Mouse (Mus musculus) liver, embryonic 13.5 days (tissue): ENCODE measurements around the gene Sytl2. TPM values are rescaled to one million over a fixed set of nuclear protein-coding genes. Genes with fewer than 3 reads are reported as not detected.

Source experiments
- ATAC-seq: fragments of 200-750 bp; cut with Nextera tagmentation; 2 replicates; pipeline ENCODE4 v1.8.0; 2017; ENCODE audit warnings: low read depth, mild to moderate bottlenecking, moderate number of reproducible peaks, moderate library complexity
- DNase-seq: peaks from one replicate; pipeline ENCODE4 v3.0.0; 2022
- H3K27ac ChIP-seq: fragments of 300-500 bp; sonication (generic); 2 replicates; pipeline ENCODE4 v1.5.1; 2015; ENCODE audit warnings: moderate library complexity, mild to moderate bottlenecking, inconsistent platforms
- H3K27me3 ChIP-seq: fragments of 300-500 bp; sonication (generic); 2 replicates; pipeline ENCODE4 v1.6.1; 2015; ENCODE audit warnings: mild to moderate bottlenecking, inconsistent platforms
- H3K36me3 ChIP-seq: fragments of 300-500 bp; sonication (generic); 2 replicates; pipeline ENCODE4 v1.6.1; 2015; ENCODE audit warnings: mild to moderate bottlenecking, inconsistent platforms
- H3K4me1 ChIP-seq: fragments of 300-500 bp; sonication (generic); replicated peaks from 2 replicates; pipeline ENCODE4 v1.6.1; 2015; ENCODE audit warnings: inconsistent platforms
- H3K4me2 ChIP-seq: fragments of 300-500 bp; sonication (generic); 2 replicates; pipeline ENCODE4 v1.6.1; 2015; ENCODE audit warnings: inconsistent platforms, mild to moderate bottlenecking, moderate library complexity
- H3K4me3 ChIP-seq: fragments of 300-500 bp; sonication (generic); replicated peaks from 2 replicates; pipeline ENCODE4 v1.5.1; 2015; ENCODE audit warnings: mild to moderate bottlenecking, inconsistent platforms
- H3K9ac ChIP-seq: fragments of 300-500 bp; sonication (generic); 2 replicates; pipeline ENCODE4 v1.6.1; 2015; ENCODE audit warnings: mild to moderate bottlenecking, inconsistent platforms
- H3K9me3 ChIP-seq: fragments of 300-500 bp; sonication (generic); replicated peaks from 2 replicates; pipeline ENCODE4 v1.6.1; 2016; ENCODE audit warnings: inconsistent platforms
- WGBS: fragments of 180-500 bp; shearing (Covaris S2); methylation state at CpG from one replicate; pipeline ENCODE4 v1.1.7; 2015; ENCODE audit not compliant: insufficient replicate concordance; 5-methylcytosine and 5-hydroxymethylcytosine counted together
- polyA plus RNA-seq: library from polyadenylated mRNA; unstranded; fragments of >200 nt; fragmentation: Nextera tagmentation; extraction: Ambion mirVana; gene quantifications from 2 replicates; pipeline ENCODE4 v1.2.1, GENCODE M21; 2015

The Sytl2 gene
- polyA plus RNA-seq, 1 experiment from 2014 or later: 0.77 TPM

- peaks cover 9% of the 10 kb centered on the region for H3K36me3 ChIP-seq
- peak overlapping the region; percentile 94 for H3K27ac ChIP-seq
- H3K4me1 ChIP-seq: peaks cover 9% of the 10 kb centered on the region
- under 1% methylated on average over 118 of the region's 123 CpGs for WGBS
- H3K9ac ChIP-seq: peak overlapping the region; percentile 99
- no peaks in the 10 kb centered on the region for H3K27me3 ChIP-seq
- ATAC-seq: peak; percentile 68
- H3K4me3 ChIP-seq: peak overlapping the region; percentile 98
- peak overlapping the region; percentile 86 for H3K4me2 ChIP-seq
- DNase-seq: peak; percentile 60
- H3K9me3 ChIP-seq: no peaks in the 10 kb centered on the region
Observed at GRCm38 (mm10) chr7:90443101-90444091, 141.3 kb downstream of the Sytl2 start.

DNA sequence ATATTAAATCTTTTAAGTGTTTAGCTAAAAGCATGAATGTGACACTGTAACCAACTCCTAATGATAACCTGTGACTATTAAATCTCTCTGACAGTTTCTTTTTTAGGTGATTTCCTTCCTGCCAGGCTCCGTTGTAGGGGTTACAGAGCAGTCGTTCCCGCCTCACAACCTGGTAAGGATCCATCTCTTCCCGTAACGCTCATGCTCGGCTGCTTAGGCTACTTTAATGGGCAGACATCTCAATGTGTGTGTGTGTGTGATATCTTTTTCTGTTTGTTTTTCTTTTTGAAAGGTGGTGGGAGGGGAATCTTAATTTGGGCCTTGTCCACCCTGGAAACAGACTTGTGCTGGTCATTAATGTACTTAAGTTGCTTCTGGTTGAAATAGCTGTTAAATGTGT lies 142.2 kb downstream of the Sytl2 start:
- H3K27me3 ChIP-seq: no peaks in the 10 kb centered on the region
- H3K9me3 ChIP-seq: no peaks in the 10 kb centered on the region
- peak overlapping the region; percentile 98 for H3K4me3 ChIP-seq
- peaks cover 12% of the 10 kb centered on the region for H3K36me3 ChIP-seq
- DNase-seq (no peak), ATAC-seq (no peak)
- peak overlapping the region; percentile 94 for H3K27ac ChIP-seq
- peaks cover 9% of the 10 kb centered on the region for H3K4me1 ChIP-seq
- WGBS: under 1% methylated on average over 6 of the region's 6 CpGs
- peak overlapping the region; percentile 86 for H3K4me2 ChIP-seq
- peak overlapping the region; percentile 99 for H3K9ac ChIP-seq

DNA sequence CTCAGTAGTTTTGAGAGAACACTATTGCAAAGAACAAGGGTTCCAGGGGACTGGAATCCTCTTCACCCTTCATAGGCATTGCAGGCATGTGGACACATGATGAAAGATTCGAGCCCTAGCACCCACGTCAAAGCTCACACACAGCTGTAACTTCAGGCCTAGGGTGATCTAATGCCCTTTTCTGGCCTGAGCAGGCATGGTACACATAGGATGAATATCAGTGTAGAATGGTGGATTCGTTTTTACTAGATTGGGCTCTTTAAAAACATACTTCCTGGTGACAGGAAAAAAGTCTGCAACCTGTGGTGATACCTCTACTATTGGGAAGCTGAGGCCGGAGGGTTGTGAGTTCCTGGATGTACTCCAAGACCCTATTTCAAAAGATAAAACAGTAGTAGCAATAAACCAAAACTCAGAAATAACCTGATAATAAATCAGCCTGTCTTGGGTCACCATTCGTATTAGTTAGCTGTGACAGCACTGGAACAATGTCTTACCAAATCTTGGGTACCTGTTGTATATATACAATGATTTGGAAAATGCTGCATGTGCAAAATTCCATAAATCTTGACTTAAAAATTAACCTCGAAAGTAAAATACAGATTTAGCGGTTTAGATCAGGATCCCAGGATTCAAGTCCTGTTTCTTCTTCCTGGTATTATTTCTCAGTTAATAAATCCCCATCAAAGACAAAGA lies 154.2 kb downstream of the Sytl2 start:
- Histone ChIP-seq H3K27ac (peak overlapping the region; percentile 84), H3K9me3 (no peaks in the 10 kb centered on the region), H3K4me3 (peak overlapping the region; percentile 77), H3K9ac (peak overlapping the region; percentile 80), H3K27me3 (no peaks in the 10 kb centered on the region), H3K4me2 (peak overlapping the region; percentile 87), H3K36me3 (peaks cover 25% of the 10 kb centered on the region), H3K4me1 (peaks cover 26% of the 10 kb centered on the region)
- ATAC-seq: no peak
- WGBS: 17% methylated on average over 7 of the region's 7 CpGs
- no peak for DNase-seq

- H3K4me2 ChIP-seq: peak within 1 kb of the TSS; percentile 87
- peak; percentile 95 for ATAC-seq
- H3K9ac ChIP-seq: peak within 1 kb of the TSS; percentile 80
- no peaks in the 10 kb centered on the region for H3K9me3 ChIP-seq
- under 1% methylated on average over 41 of the region's 41 CpGs for WGBS
- H3K27ac ChIP-seq: peak within 1 kb of the TSS; percentile 84
- H3K27me3 ChIP-seq: no peaks in the 10 kb centered on the region
- H3K4me3 ChIP-seq: peak within 1 kb of the TSS; percentile 77
- peak; percentile 75 for DNase-seq
- H3K36me3 ChIP-seq: peaks cover 18% of the 10 kb centered on the region
- H3K4me1 ChIP-seq: peaks cover 26% of the 10 kb centered on the region
Observed at GRCm38 (mm10) chr7:90456845-90457468, 154.9 kb downstream of the Sytl2 start, which contains the start of gene Tmem126a. Gene Tmem126a, minus strand, starts transcription at chr7:90457229.

GRCm38 (mm10) chr7:90457517-90457916 lies 155.5 kb downstream of the Sytl2 start:
- Histone ChIP-seq H3K4me2 (peak overlapping the region; percentile 87), H3K9me3 (no peaks in the 10 kb centered on the region), H3K27ac (peak overlapping the region; percentile 84), H3K9ac (peak overlapping the region; percentile 80), H3K36me3 (peaks cover 14% of the 10 kb centered on the region), H3K27me3 (no peaks in the 10 kb centered on the region), H3K4me3 (peak overlapping the region; percentile 77), H3K4me1 (peaks cover 26% of the 10 kb centered on the region)
- no peak for DNase-seq
- 6% methylated on average over 10 of the region's 10 CpGs for WGBS
- ATAC-seq: peak; percentile 10; the same call in 1 of the 2 replicates

Other genes starting within 250 kb of the Sytl2 start
- gene Picalm, start 172.0 kb upstream of the Sytl2 start, polyA plus RNA-seq: 51.1 and 58.4 TPM in 2 replicates
- gene Ccdc83, start 36.5 kb upstream of the Sytl2 start, polyA plus RNA-seq: not detected in 2 replicates
- 0.15 and 0.30 TPM in 2 replicates for gene Ccdc89, start 124.3 kb downstream of the Sytl2 start, polyA plus RNA-seq
- 13.7 and 13.8 TPM in 2 replicates for gene Crebzf, start 140.5 kb downstream of the Sytl2 start, polyA plus RNA-seq
- 62.5 and 65.8 TPM in 2 replicates for gene Tmem126a, start 155.0 kb downstream of the Sytl2 start, polyA plus RNA-seq
- gene Tmem126b, start 173.7 kb downstream of the Sytl2 start, polyA plus RNA-seq: 12.4 and 14.5 TPM in 2 replicates
- 0.52 and 0.65 TPM in 2 replicates for gene Dlg2, start 174.4 kb downstream of the Sytl2 start, polyA plus RNA-seq